Mouse (Mus musculus) heart, embryonic 14.5 days (tissue): ENCODE measurements around the gene Midn. TPM values are rescaled to one million over a fixed set of nuclear protein-coding genes. Genes with fewer than 3 reads are reported as not detected.

ENCODE experiments used
- ATAC-seq: fragments of 200-750 bp; cut with Nextera tagmentation; 2 replicates; pipeline ENCODE4 v1.8.0; 2017; ENCODE audit warnings: low read depth, moderate TSS enrichment; ENCODE audit not compliant: insufficient number of reproducible peaks, insufficient read depth, low FRiP score
- H3K27ac ChIP-seq, 2 experiments: fragments of 200-500 bp in 1 of 2; fragments of 300-500 bp in 1 of 2; sonication (generic) in 1 of 2; replicated peaks in 1 of 2; 2 replicates each; pipeline ENCODE4 v1.5.1; 2012 to 2014; ENCODE audit warnings: low read depth in 2 of 2, low read length in 2 of 2, control low read depth in 1 of 2, mild to moderate bottlenecking in 1 of 2, mixed read lengths in 1 of 2; ENCODE audit not compliant: control insufficient read depth in 1 of 2, insufficient read depth in 1 of 2
- H3K27me3 ChIP-seq: fragments of 300-500 bp; sonication (generic); 2 replicates; pipeline ENCODE4 v1.6.1; 2014; ENCODE audit warnings: mild to moderate bottlenecking, low read length, control low read depth; ENCODE audit not compliant: control insufficient read depth, insufficient read depth
- H3K36me3 ChIP-seq: fragments of 300-500 bp; sonication (generic); 2 replicates; pipeline ENCODE4 v1.6.1; 2014; ENCODE audit warnings: mild to moderate bottlenecking, control low read depth, low read length, mixed read lengths; ENCODE audit not compliant: control insufficient read depth, insufficient read depth
- H3K4me1 ChIP-seq, 2 experiments: fragments of 200-500 bp in 1 of 2; fragments of 300-500 bp in 1 of 2; sonication (generic) in 1 of 2; 2 replicates each; pipeline ENCODE4 v1.6.1; 2012 to 2014; ENCODE audit warnings: low read length in 2 of 2, control low read depth in 1 of 2, mixed read lengths in 1 of 2; ENCODE audit not compliant: control insufficient read depth in 2 of 2, insufficient read depth in 2 of 2
- H3K4me2 ChIP-seq: fragments of 300-500 bp; sonication (generic); 2 replicates; pipeline ENCODE4 v1.6.1; 2014; ENCODE audit warnings: mild to moderate bottlenecking, low read length
- H3K4me3 ChIP-seq, 2 experiments: fragments of 200-500 bp in 1 of 2; fragments of 300-500 bp in 1 of 2; sonication (generic) in 1 of 2; 2 replicates each; pipeline ENCODE4 v1.5.1; 2012 to 2014; ENCODE audit warnings: low read length in 2 of 2, mild to moderate bottlenecking in 2 of 2, control low read depth in 1 of 2, low read depth in 1 of 2, moderate library complexity in 1 of 2; ENCODE audit not compliant: control insufficient read depth in 1 of 2, insufficient read depth in 1 of 2
- H3K9ac ChIP-seq: fragments of 300-500 bp; sonication (generic); 2 replicates; pipeline ENCODE4 v1.6.1; 2014; ENCODE audit warnings: mild to moderate bottlenecking, low read length
- H3K9me3 ChIP-seq: fragments of 300-500 bp; sonication (generic); 2 replicates; pipeline ENCODE4 v1.6.1; 2016; ENCODE audit warnings: low read length, control low read depth; ENCODE audit not compliant: control insufficient read depth
- WGBS: fragments of 180-500 bp; shearing (Covaris S2); extraction: QIAGEN DNeasy Blood & Tissue Kit; methylation state at CpG from one replicate; pipeline ENCODE4 v1.1.7; 2014; 5-methylcytosine and 5-hydroxymethylcytosine counted together
- polyA plus RNA-seq: library from polyadenylated mRNA; unstranded; fragments of >200 nt; fragmentation: Nextera tagmentation; extraction: Ambion mirVana; gene quantifications from 2 replicates; pipeline ENCODE4 v1.2.1, GENCODE M21; 2014

The Midn gene
- polyA plus RNA-seq, 1 experiment from 2014 or later, result 25.8 TPM

GRCm38 (mm10) chr10:80156752-80157053 is 8.6 kb downstream of the Midn start:
- Histone ChIP-seq H3K9ac (peak overlapping the region; percentile 22; the same call in 1 of the 2 replicates), H3K4me3 (no peak overlapping the region), H3K4me1 (peaks cover 48 to 90% of the 10 kb centered on the region in 2 experiments), H3K27ac (peak overlapping the region in 1 of 2 experiments; percentile 99; a peak in 2 of 4 replicates), H3K9me3 (no peaks in the 10 kb centered on the region), H3K27me3 (no peaks in the 10 kb centered on the region), H3K4me2 (no peak overlapping the region), H3K36me3 (peaks cover 60% of the 10 kb centered on the region)
- no peak for ATAC-seq
- 47% methylated on average over 7 of the region's 7 CpGs for WGBS

- peak overlapping the region; percentile 22 for H3K9ac ChIP-seq
- peaks cover 54% of the 10 kb centered on the region for H3K36me3 ChIP-seq
- H3K4me2 ChIP-seq, result no peak overlapping the region
Measured at GRCm38 (mm10) chr10:80157141-80157929, 9.3 kb downstream of the Midn start.

GRCm38 (mm10) chr10:80158307-80158986 is 10.4 kb downstream of the Midn start:
- no peak overlapping the region for H3K4me3 ChIP-seq
- H3K9me3 ChIP-seq, result no peaks in the 10 kb centered on the region
- H3K27ac ChIP-seq, result peak overlapping the region; percentile 80 to 99
- H3K4me2 ChIP-seq, result peak overlapping the region; percentile 82
- no peaks in the 10 kb centered on the region for H3K27me3 ChIP-seq
- H3K36me3 ChIP-seq, result peaks cover 43% of the 10 kb centered on the region
- 12% methylated on average over 18 of the region's 18 CpGs for WGBS
- H3K4me1 ChIP-seq, result peaks cover 47 to 88% of the 10 kb centered on the region in 2 experiments
- peak overlapping the region; percentile 60 for H3K9ac ChIP-seq
- ATAC-seq, result 0 out of 2 replicates have a peak, but pooled peaks have one; percentile 2

More at GRCm38 (mm10) chr10:80157141-80157929, 9.3 kb downstream of the Midn start:
- H3K27ac ChIP-seq, result peak overlapping the region; percentile 8 to 99; a peak in 3 of 4 replicates
- no peaks in the 10 kb centered on the region for H3K9me3 ChIP-seq
- no peak overlapping the region for H3K4me3 ChIP-seq
- WGBS, result 54% methylated on average over 15 of the region's 15 CpGs
- H3K4me1 ChIP-seq, result peaks cover 51 to 91% of the 10 kb centered on the region in 2 experiments
- H3K27me3 ChIP-seq, result no peaks in the 10 kb centered on the region
- ATAC-seq, result no peak

- WGBS, result 10% methylated on average over 12 of the region's 12 CpGs
Measured at GRCm38 (mm10) chr10:80159021-80159560, 11.0 kb downstream of the Midn start.

GRCm38 (mm10) chr10:80159561-80160454 is 11.7 kb downstream of the Midn start:
- H3K9me3 ChIP-seq, result no peaks in the 10 kb centered on the region
- WGBS, result under 1% methylated on average over 55 of the region's 55 CpGs
- peak overlapping the region; percentile 94 to 99 for H3K27ac ChIP-seq
- H3K4me1 ChIP-seq, result peaks cover 55 to 92% of the 10 kb centered on the region in 2 experiments
- peak overlapping the region; percentile 43 to 46 for H3K4me3 ChIP-seq
- H3K4me2 ChIP-seq, result peak overlapping the region; percentile 82
- H3K27me3 ChIP-seq, result no peaks in the 10 kb centered on the region
- ATAC-seq, result peak; percentile 76
- peak overlapping the region; percentile 76 for H3K9ac ChIP-seq
- peaks cover 29% of the 10 kb centered on the region for H3K36me3 ChIP-seq

More at GRCm38 (mm10) chr10:80159021-80159560, 11.0 kb downstream of the Midn start:
- Histone ChIP-seq H3K4me1 (peaks cover 52 to 87% of the 10 kb centered on the region in 2 experiments), H3K4me3 (peak overlapping the region; percentile 43 to 46), H3K9ac (peak overlapping the region; percentile 60), H3K27me3 (no peaks in the 10 kb centered on the region), H3K4me2 (peak overlapping the region; percentile 82), H3K36me3 (peaks cover 36% of the 10 kb centered on the region), H3K27ac (peak overlapping the region; percentile 80 to 99), H3K9me3 (no peaks in the 10 kb centered on the region)
- ATAC-seq, result 0 out of 2 replicates have a peak, but pooled peaks have one; percentile 0

GRCm38 (mm10) chr10:80160455-80161371 is 12.6 kb downstream of the Midn start:
- H3K9me3 ChIP-seq, result no peaks in the 10 kb centered on the region
- H3K9ac ChIP-seq, result peak overlapping the region; percentile 76
- ATAC-seq, result no peak
- H3K4me3 ChIP-seq, result peak overlapping the region; percentile 38 to 43
- peaks cover 60 to 90% of the 10 kb centered on the region in 2 experiments for H3K4me1 ChIP-seq
- under 1% methylated on average over 33 of the region's 33 CpGs for WGBS
- H3K27ac ChIP-seq, result peak overlapping the region; percentile 94 to 99
- no peaks in the 10 kb centered on the region for H3K27me3 ChIP-seq
- peaks cover 20% of the 10 kb centered on the region for H3K36me3 ChIP-seq
- H3K4me2 ChIP-seq, result peak overlapping the region; percentile 82
